Mouse (Mus musculus) MEL (cell line): ENCODE measurements around the gene Ppp1r14c. TPM values are rescaled to one million over a fixed set of nuclear protein-coding genes. Genes with fewer than 3 reads are reported as not detected.

Source experiments
- DNase-seq: peaks from one replicate; pipeline ENCODE4 v3.0.0; 2011; ENCODE audit warnings: low read depth, low spot score
- H3K27ac ChIP-seq: 2 replicates; pipeline ENCODE4 v1.5.1; 2012; ENCODE audit warnings: low read depth, mild to moderate bottlenecking, control low read depth, low read length, moderate library complexity; ENCODE audit not compliant: control insufficient read depth
- H3K27me3 ChIP-seq, 2 experiments: fragments of 150-350 bp in 1 of 2; sonication (generic) in 1 of 2; 2 replicates each; pipeline ENCODE4 v1.6.1; 2012; ENCODE audit warnings: low read length in 2 of 2, mild to moderate bottlenecking in 2 of 2, improper control_type of control experiment in 1 of 2, moderate library complexity in 1 of 2; ENCODE audit not compliant: insufficient read depth in 2 of 2, control insufficient read depth in 1 of 2
- H3K36me3 ChIP-seq, 2 experiments: 2 replicates each; pipeline ENCODE4 v1.6.1; 2012 to 2014; ENCODE audit warnings: low read length in 2 of 2, improper control_type of control experiment in 1 of 2, inconsistent platforms in 1 of 2, mild to moderate bottlenecking in 1 of 2; ENCODE audit not compliant: insufficient read depth in 2 of 2, control insufficient read depth in 1 of 2
- H3K4me1 ChIP-seq, 2 experiments: fragments of 150-350 bp in 1 of 2; sonication (generic) in 1 of 2; 2 replicates each; pipeline ENCODE4 v1.6.1; 2012; ENCODE audit warnings: low read length in 2 of 2, improper control_type of control experiment in 1 of 2, mild to moderate bottlenecking in 1 of 2; ENCODE audit not compliant: insufficient read depth in 2 of 2, control insufficient read depth in 1 of 2
- H3K4me3 ChIP-seq, 2 experiments: fragments of 150-350 bp in 1 of 2; sonication (generic) in 1 of 2; 2 replicates each; pipeline ENCODE4 v1.5.1; 2012; ENCODE audit warnings: low read depth in 2 of 2, low read length in 2 of 2, mild to moderate bottlenecking in 2 of 2, moderate library complexity in 2 of 2, control low read depth in 1 of 2, improper control_type of control experiment in 1 of 2; ENCODE audit not compliant: control insufficient read depth in 1 of 2, insufficient read depth in 1 of 2
- H3K79me2 ChIP-seq: 2 replicates; pipeline ENCODE4 v1.6.1; 2012; ENCODE audit warnings: mild to moderate bottlenecking, low read length, moderate library complexity; ENCODE audit not compliant: control insufficient read depth, poor library complexity, insufficient read depth
- H3K9ac ChIP-seq: 2 replicates; pipeline ENCODE4 v1.6.1; 2012; ENCODE audit warnings: low read depth, mild to moderate bottlenecking, control low read depth, low read length, moderate library complexity; ENCODE audit not compliant: control insufficient read depth, poor library complexity, severe bottlenecking
- H3K9me3 ChIP-seq: fragments of 150-350 bp; sonication (generic); replicated peaks from 2 replicates; pipeline ENCODE4 v1.6.1; 2012; ENCODE audit warnings: mild to moderate bottlenecking, low read length, improper control_type of control experiment, moderate library complexity; ENCODE audit not compliant: insufficient read depth
- CHD2 ChIP-seq: IDR thresholded peaks from 2 replicates; pipeline ENCODE4 v1.6.1; 2011; ENCODE audit warnings: low read length, improper control_type of control experiment
- CTCF ChIP-seq, 3 experiments: IDR thresholded peaks in 2 of 3; conservative IDR thresholded peaks in 1 of 3; 2 replicates each; pipeline ENCODE4 v1.5.1; 2011 to 2012; ENCODE audit warnings: low read length in 3 of 3, low read depth in 2 of 3, mild to moderate bottlenecking in 2 of 3, improper control_type of control experiment in 1 of 3, inconsistent platforms in 1 of 3, mixed read lengths in 1 of 3, moderate library complexity in 1 of 3; ENCODE audit not compliant: control insufficient read depth in 1 of 3, insufficient read depth in 1 of 3, poor library complexity in 1 of 3, severe bottlenecking in 1 of 3
- GABPA ChIP-seq: IDR thresholded peaks from 2 replicates; pipeline ENCODE4 v1.6.1; 2012; ENCODE audit warnings: low read depth, mild to moderate bottlenecking, inconsistent platforms, low read length, improper control_type of control experiment, moderate library complexity
- KAT2A ChIP-seq: conservative IDR thresholded peaks from 2 replicates; pipeline ENCODE4 v1.6.1; 2012; ENCODE audit warnings: low read depth, low read length, improper control_type of control experiment, inconsistent platforms
- MAX ChIP-seq: IDR thresholded peaks from 2 replicates; pipeline ENCODE4 v1.6.1; 2011; ENCODE audit warnings: low read length, improper control_type of control experiment
- MEF2A ChIP-seq: IDR thresholded peaks from 2 replicates; pipeline ENCODE4 v1.6.1; 2014; ENCODE audit warnings: low read depth, mild to moderate bottlenecking, inconsistent platforms, low read length, improper control_type of control experiment; ENCODE audit not compliant: poor library complexity, insufficient replicate concordance, severe bottlenecking; ENCODE audit errors: extremely low read depth
- MXI1 ChIP-seq: IDR thresholded peaks from 2 replicates; pipeline ENCODE4 v1.6.1; 2011; ENCODE audit warnings: mild to moderate bottlenecking, low read depth, low read length, improper control_type of control experiment
- MYC ChIP-seq: IDR thresholded peaks from 2 replicates; pipeline ENCODE4 v1.6.1; 2011; ENCODE audit warnings: low read depth, mild to moderate bottlenecking, low read length, improper control_type of control experiment, moderate library complexity
- NELFE ChIP-seq: IDR thresholded peaks from 2 replicates; pipeline ENCODE4 v1.6.1; 2011; ENCODE audit warnings: low read depth, low read length, improper control_type of control experiment
- POLR2A ChIP-seq, 2 experiments: IDR thresholded peaks; 2 replicates each; pipeline ENCODE4 v1.6.1; 2011 to 2012; ENCODE audit warnings: low read length in 2 of 2, mild to moderate bottlenecking in 2 of 2, control low read depth in 1 of 2, improper control_type of control experiment in 1 of 2, low read depth in 1 of 2, moderate library complexity in 1 of 2; ENCODE audit not compliant: control insufficient read depth in 1 of 2, insufficient read depth in 1 of 2, poor library complexity in 1 of 2
- POLR2AphosphoS5 ChIP-seq: IDR thresholded peaks from 2 replicates; pipeline ENCODE4 v1.6.1; 2012; ENCODE audit warnings: low read depth, borderline replicate concordance, mild to moderate bottlenecking, inconsistent platforms, low read length, moderate library complexity, mixed read lengths
- RAD21 ChIP-seq: IDR thresholded peaks from 2 replicates; pipeline ENCODE4 v1.6.1; 2011; ENCODE audit warnings: mild to moderate bottlenecking, low read depth, low read length, improper control_type of control experiment
- SMC3 ChIP-seq: IDR thresholded peaks from 2 replicates; pipeline ENCODE4 v1.6.1; 2011; ENCODE audit warnings: low read depth, low read length, improper control_type of control experiment
- TAL1 ChIP-seq: IDR thresholded peaks from 2 replicates; pipeline ENCODE4 v1.6.1; 2012; ENCODE audit warnings: mild to moderate bottlenecking, inconsistent platforms, low read length, moderate library complexity, mixed read lengths
- USF1 ChIP-seq: IDR thresholded peaks from 2 replicates; pipeline ENCODE4 v1.6.1; 2014; ENCODE audit warnings: low read depth, mild to moderate bottlenecking, inconsistent platforms, low read length, improper control_type of control experiment, moderate library complexity
- USF2 ChIP-seq, 2 experiments: IDR thresholded peaks; 2 replicates each; pipeline ENCODE4 v1.6.1; 2011 to 2012; ENCODE audit warnings: improper control_type of control experiment in 2 of 2, low read length in 2 of 2, borderline replicate concordance in 1 of 2, inconsistent platforms in 1 of 2, low read depth in 1 of 2, mild to moderate bottlenecking in 1 of 2; ENCODE audit not compliant: insufficient read depth in 1 of 2
- ZKSCAN1 ChIP-seq: IDR thresholded peaks from 2 replicates; pipeline ENCODE4 v1.6.1; 2012; ENCODE audit warnings: low read depth, mild to moderate bottlenecking, inconsistent platforms, low read length, improper control_type of control experiment, moderate library complexity
- ZMIZ1 ChIP-seq: IDR thresholded peaks from 2 replicates; pipeline ENCODE4 v1.6.1; 2012; ENCODE audit warnings: low read depth, mild to moderate bottlenecking, inconsistent platforms, low read length, improper control_type of control experiment, moderate library complexity
- ZNF384 ChIP-seq: IDR thresholded peaks from 2 replicates; pipeline ENCODE4 v1.6.1; 2012; ENCODE audit warnings: low read depth, mild to moderate bottlenecking, inconsistent platforms, low read length, improper control_type of control experiment
- polyA plus RNA-seq, 2 experiments: library from polyadenylated mRNA; stranded (reverse) in 1 of 2; unstranded in 1 of 2; fragments of >175 nt in 1 of 2; fragments of >200 nt in 1 of 2; gene quantifications; 2 replicates each; pipeline versions ENCODE4 v1.2.1 to v1.2.4; 2012; ENCODE audit warnings: low replicate concordance in 2 of 2, low read depth in 1 of 2; ENCODE audit not compliant: insufficient read length in 2 of 2, insufficient read depth in 1 of 2, missing spikeins in 1 of 2
- total RNA-seq: library from RNA; depleted of rRNA; stranded (reverse); fragments of 300-350 nt; gene quantifications from 2 replicates; pipeline ENCODE4 v1.2.3, GENCODE M21; 2012; rRNA removed

The Ppp1r14c gene
- total and polyA plus RNA-seq, 3 experiments, result not detected

DNA sequence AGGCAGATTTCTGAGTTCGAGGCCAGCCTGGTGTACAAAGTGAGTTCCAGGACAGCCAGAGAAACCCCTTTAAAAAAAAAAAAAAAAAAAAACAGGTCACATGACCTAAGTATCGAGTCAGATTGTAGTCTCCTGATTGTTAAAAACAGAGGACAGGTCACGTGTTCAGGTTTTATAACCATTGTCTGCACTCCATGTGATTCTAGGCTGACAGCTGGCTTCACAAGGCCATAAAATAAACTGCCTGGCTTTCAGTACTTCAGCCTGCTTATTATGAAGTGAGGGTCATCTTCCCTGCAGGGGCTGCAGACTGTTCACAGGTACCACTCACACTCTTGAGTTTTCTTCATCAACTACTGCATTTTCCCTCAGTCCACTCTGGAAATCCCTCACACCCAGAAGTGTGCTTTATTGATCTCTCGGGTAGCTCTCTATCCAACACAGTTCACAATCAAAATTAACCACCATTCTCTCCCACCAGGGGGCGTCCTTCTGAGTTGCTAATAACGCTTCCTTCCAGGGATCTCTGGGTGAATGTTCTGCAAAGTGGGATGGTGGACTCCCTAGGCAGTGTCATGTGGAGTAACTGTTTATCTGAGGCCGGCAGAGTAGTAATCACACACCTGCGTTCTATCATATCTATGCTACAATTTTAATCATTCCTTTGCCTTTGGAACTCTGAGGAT lies 146.9 kb downstream of the Ppp1r14c start:
- Histone ChIP-seq H3K9ac (no peak overlapping the region), H3K4me1 (no peaks in the 10 kb centered on the region), H3K79me2 (no peaks in the 10 kb centered on the region), H3K9me3 (no peaks in the 10 kb centered on the region), H3K27me3 (no peaks in the 10 kb centered on the region), H3K27ac (no peak overlapping the region), H3K36me3 (no peaks in the 10 kb centered on the region), H3K4me3 (no peak overlapping the region)
- DNase-seq, result peak; percentile 28
- peak; percentile 53 for TF ChIP-seq SMC3
- TF ChIP-seq CTCF (IDR thresholded peaks at IDR 0.05 in 2 of 3, conservative IDR thresholded peaks at IDR 0.05 in 1 of 3; ENCODE audit: control insufficient read depth in 1 of 3, insufficient read depth in 1 of 3, low read depth in 2 of 3, low read length in 3 of 3, poor library complexity in 1 of 3, severe bottlenecking in 1 of 3), result peak; percentile 28 to 44 (median 33); a peak in 5 of 6 replicates
- no peak for TF ChIP-seq MXI1
- TF ChIP-seq CHD2, result no peak

GRCm38 (mm10) chr10:3513947-3514346 lies 148.1 kb downstream of the Ppp1r14c start:
- Histone ChIP-seq H3K79me2 (no peaks in the 10 kb centered on the region), H3K9ac (no peak overlapping the region)
- TF ChIP-seq CTCF (IDR thresholded peaks at IDR 0.05 in 2 of 3, conservative IDR thresholded peaks at IDR 0.05 in 1 of 3; ENCODE audit: control insufficient read depth in 1 of 3, insufficient read depth in 1 of 3, low read depth in 2 of 3, low read length in 3 of 3, poor library complexity in 1 of 3, severe bottlenecking in 1 of 3), result no peak
- no peak for TF ChIP-seq ZMIZ1
- no peak for TF ChIP-seq MEF2A
- no peak for TF ChIP-seq NELFE
- TF ChIP-seq ZNF384, result no peak
- no peak for TF ChIP-seq ZKSCAN1
- TF ChIP-seq MAX, result no peak
- TF ChIP-seq GABPA, result no peak
- TF ChIP-seq MYC, result no peak
- no peak for TF ChIP-seq TAL1
- TF ChIP-seq USF1, result no peak
- no peak for TF ChIP-seq KAT2A
- no peak for TF ChIP-seq RAD21
- TF ChIP-seq POLR2A (IDR thresholded peaks at IDR 0.05; ENCODE audit: control insufficient read depth in 1 of 2, insufficient read depth in 1 of 2, low read depth in 1 of 2, low read length in 2 of 2, poor library complexity in 1 of 2), result no peak
- TF ChIP-seq USF2 (IDR thresholded peaks at IDR 0.05; ENCODE audit: borderline replicate concordance in 1 of 2, insufficient read depth in 1 of 2, low read depth in 1 of 2, low read length in 2 of 2), result no peak
- TF ChIP-seq POLR2AphosphoS5, result no peak
- TF ChIP-seq, all 39 proteins: peak for 0
- H3K4me3 ChIP-seq, result no peak overlapping the region
- H3K9me3 ChIP-seq, result no peaks in the 10 kb centered on the region
- no peaks in the 10 kb centered on the region for H3K4me1 ChIP-seq
- H3K36me3 ChIP-seq, result no peaks in the 10 kb centered on the region
- DNase-seq, result no peak
- H3K27ac ChIP-seq, result no peak overlapping the region
- H3K27me3 ChIP-seq, result no peaks in the 10 kb centered on the region

Other genes with a start within 250 kb of the Ppp1r14c start
- gene H60c, start 98.3 kb upstream of the Ppp1r14c start, total RNA-seq, result not detected in 2 replicates
- not detected for gene H60c, start 98.3 kb upstream of the Ppp1r14c start, polyA plus RNA-seq
- not detected in 2 replicates for gene Iyd, start 174.2 kb downstream of the Ppp1r14c start, total RNA-seq
- gene Iyd, start 174.2 kb downstream of the Ppp1r14c start, polyA plus RNA-seq, result not detected